Mouse (Mus musculus) spleen, adult 2 months (tissue): ENCODE measurements around the gene C1ql1. TPM values are rescaled to one million over a fixed set of nuclear protein-coding genes. Genes with fewer than 3 reads are reported as not detected.

ENCODE experiments used
- DNase-seq, 2 experiments: peaks; one replicate each; pipeline versions ENCODE4 v3.0.0 to v3.0.0-alpha.2; 2012 to 2021; ENCODE audit warnings: low spot score in 2 of 2, low read depth in 1 of 2
- H3K27ac ChIP-seq: fragments of 200-500 bp; 2 replicates; pipeline ENCODE4 v1.5.1; 2012; ENCODE audit warnings: low read length, inconsistent platforms; ENCODE audit not compliant: insufficient read depth
- H3K27me3 ChIP-seq: fragments of 200-500 bp; 2 replicates; pipeline ENCODE4 v1.6.1; 2012; ENCODE audit warnings: mild to moderate bottlenecking, moderate library complexity, low read length, inconsistent platforms; ENCODE audit not compliant: control insufficient read depth, insufficient read depth
- H3K36me3 ChIP-seq: fragments of 200-500 bp; 2 replicates; pipeline ENCODE4 v1.6.1; 2012; ENCODE audit warnings: mild to moderate bottlenecking, low read length, inconsistent platforms; ENCODE audit not compliant: control insufficient read depth, insufficient read depth
- H3K4me1 ChIP-seq: fragments of 200-500 bp; 2 replicates; pipeline ENCODE4 v1.6.1; 2011; ENCODE audit warnings: inconsistent platforms; ENCODE audit not compliant: control insufficient read depth, insufficient read depth, insufficient read length
- H3K4me3 ChIP-seq: fragments of 200-500 bp; 2 replicates; pipeline ENCODE4 v1.5.1; 2011; ENCODE audit warnings: mild to moderate bottlenecking, inconsistent platforms; ENCODE audit not compliant: insufficient read depth, insufficient read length; ENCODE audit errors: extremely low read depth
- CTCF ChIP-seq: fragments of 200-500 bp; IDR thresholded peaks from 2 replicates; pipeline ENCODE4 v1.5.1; 2011; ENCODE audit warnings: mild to moderate bottlenecking, inconsistent platforms; ENCODE audit not compliant: insufficient read depth, insufficient read length, insufficient replicate concordance; ENCODE audit errors: extremely low read depth
- POLR2A ChIP-seq: fragments of 200-500 bp; IDR thresholded peaks from 2 replicates; pipeline ENCODE4 v1.6.1; 2011; ENCODE audit warnings: low read depth, low read length, inconsistent platforms
- WGBS: fragments of 180-500 bp; shearing (Covaris S2); methylation state at CpG from one replicate; pipeline ENCODE4 v1.1.7; 2018; 5-methylcytosine and 5-hydroxymethylcytosine counted together
- polyA plus RNA-seq: library from polyadenylated mRNA; depleted of rRNA; stranded (reverse); fragments of >200 nt; gene quantifications from 2 replicates; pipeline ENCODE4 v1.2.3, GENCODE M21; 2012

Gene C1ql1
- polyA plus RNA-seq, 1 experiment = not detected

DNA sequence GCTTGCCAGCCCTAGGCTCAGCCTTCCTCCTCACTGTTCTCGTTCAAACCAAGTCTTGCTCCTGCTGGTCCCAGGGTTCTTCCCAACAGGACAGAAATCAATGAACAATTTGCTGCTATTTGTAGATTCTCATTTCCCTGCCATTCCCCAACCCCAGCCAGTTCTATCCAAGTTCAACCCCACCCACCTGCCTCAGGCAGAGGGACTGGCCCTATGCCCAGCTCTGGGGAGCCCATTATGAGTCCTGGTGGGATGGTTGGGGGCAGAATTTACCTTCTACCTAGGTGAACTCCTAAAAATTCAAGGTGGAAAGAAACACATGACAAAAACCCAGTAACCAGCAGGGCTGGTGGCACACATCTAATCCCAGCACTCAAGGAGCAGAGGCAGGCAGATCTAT, 25.8 kb upstream of the C1ql1 start:
- peaks cover 2% of the 10 kb centered on the region; the same call in 1 of the 2 replicates for H3K27me3 ChIP-seq
- no peaks in the 10 kb centered on the region for H3K36me3 ChIP-seq
- no peaks in the 10 kb centered on the region for H3K4me1 ChIP-seq
- no peak for DNase-seq
- no peak overlapping the region for H3K27ac ChIP-seq
- no peak overlapping the region for H3K4me3 ChIP-seq
- no peak for TF ChIP-seq POLR2A
- TF ChIP-seq CTCF = no peak
- 47% methylated on average over 1 of the region's 1 CpGs for whole genome bisulfite sequencing

DNA sequence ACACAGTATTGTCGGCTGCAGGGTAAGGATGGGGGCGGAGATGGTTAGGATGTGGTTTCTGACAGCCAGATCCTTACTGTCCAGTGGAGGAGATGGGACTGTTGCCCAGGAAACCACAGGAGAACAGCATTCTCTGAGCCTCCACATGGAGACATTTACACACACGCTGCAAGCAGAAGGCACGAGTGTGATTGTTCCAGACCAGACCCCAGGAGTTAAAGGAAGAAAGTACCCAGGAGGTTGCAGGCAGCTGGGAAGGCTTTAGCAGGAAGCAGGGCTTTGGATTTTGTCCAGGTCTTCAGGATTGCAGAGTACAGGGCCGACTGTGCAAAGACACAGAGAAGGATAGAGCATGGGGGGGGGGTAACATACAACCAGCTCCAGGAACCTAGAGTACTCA, 25.1 kb upstream of the C1ql1 start:
- DNase-seq = no peak
- 33% methylated on average over 5 of the region's 5 CpGs for WGBS
- H3K4me3 ChIP-seq = no peak overlapping the region
- TF ChIP-seq CTCF = no peak
- no peak for TF ChIP-seq POLR2A
- no peaks in the 10 kb centered on the region for H3K4me1 ChIP-seq
- no peaks in the 10 kb centered on the region for H3K36me3 ChIP-seq
- H3K27me3 ChIP-seq = peaks cover 2% of the 10 kb centered on the region; the same call in 1 of the 2 replicates
- no peak overlapping the region for H3K27ac ChIP-seq

DNA sequence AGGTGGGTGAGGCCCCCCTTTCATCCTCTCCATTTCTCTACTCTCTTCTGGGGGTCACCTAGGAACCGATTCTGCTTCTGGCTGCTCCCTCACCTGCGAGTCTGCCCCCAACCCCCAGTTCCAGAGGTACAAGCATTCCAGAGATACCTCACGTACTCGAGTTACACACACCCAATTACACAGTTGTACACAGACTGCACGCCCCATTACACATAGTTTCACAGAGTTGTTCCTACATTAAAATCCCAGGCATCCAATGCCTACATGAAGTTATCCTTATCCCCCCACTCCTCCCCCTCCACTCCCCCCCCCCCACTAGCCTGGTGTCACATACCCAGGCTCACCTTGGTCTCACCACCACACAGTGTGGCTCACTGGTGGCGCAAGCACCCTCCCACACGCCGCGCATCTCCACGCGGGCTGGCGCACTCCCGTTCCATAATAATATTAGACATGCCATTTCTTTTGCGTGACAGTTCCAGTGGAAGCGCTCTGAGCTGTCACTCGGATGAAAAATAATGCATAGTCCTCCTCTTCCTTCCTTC, 18.1 kb upstream of the C1ql1 start:
- TF ChIP-seq POLR2A (no peak), CTCF (no peak)
- no peak for DNase-seq
- WGBS = 73% methylated on average over 16 of the region's 16 CpGs

DNA sequence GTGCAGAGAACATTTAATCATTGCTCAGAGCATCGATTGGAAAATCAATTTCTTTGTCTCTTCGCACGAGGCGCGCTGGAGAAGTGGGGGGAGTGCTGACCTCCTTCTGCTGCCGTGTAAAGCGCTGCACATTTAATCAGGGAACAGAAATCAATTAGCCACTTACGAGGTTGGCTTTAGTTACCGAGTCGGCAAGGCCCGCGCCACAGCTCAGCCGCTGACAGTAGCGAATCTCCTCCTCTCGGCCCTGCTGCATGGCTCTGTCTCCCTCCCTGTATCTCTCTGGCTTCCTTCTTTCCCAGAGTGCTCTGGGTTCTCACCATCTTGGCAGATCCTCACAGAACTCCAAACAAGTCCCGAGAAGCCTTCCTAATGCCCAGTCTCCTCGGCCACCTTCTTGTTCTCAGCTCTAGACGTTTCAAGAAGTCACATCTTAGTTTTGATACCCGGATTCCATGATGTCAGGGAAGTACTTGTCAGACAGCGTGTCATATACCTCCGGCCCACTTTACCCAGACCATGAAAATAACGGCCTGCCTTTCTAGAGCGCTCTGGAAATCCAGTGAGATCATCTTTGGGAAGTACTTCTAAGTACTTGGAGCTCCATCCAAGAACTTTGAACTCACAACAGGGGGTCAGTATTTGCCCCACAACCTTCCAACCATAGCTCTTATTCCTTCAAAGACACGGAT, 17.5 kb upstream of the C1ql1 start:
- Histone ChIP-seq H3K36me3 (no peaks in the 10 kb centered on the region), H3K4me3 (no peak overlapping the region), H3K27ac (no peak overlapping the region), H3K4me1 (no peaks in the 10 kb centered on the region), H3K27me3 (peaks cover 3% of the 10 kb centered on the region; the same call in 1 of the 2 replicates)
- DNase-seq = no peak
- no peak for TF ChIP-seq CTCF
- no peak for TF ChIP-seq POLR2A
- WGBS = 36% methylated on average over 24 of the region's 24 CpGs

More for the DNA sequence above, 18.1 kb upstream of the C1ql1 start:
- H3K4me1 ChIP-seq = no peaks in the 10 kb centered on the region
- H3K36me3 ChIP-seq = no peaks in the 10 kb centered on the region
- H3K27ac ChIP-seq = no peak overlapping the region
- H3K27me3 ChIP-seq = peaks cover 3% of the 10 kb centered on the region; the same call in 1 of the 2 replicates
- H3K4me3 ChIP-seq = no peak overlapping the region

DNA sequence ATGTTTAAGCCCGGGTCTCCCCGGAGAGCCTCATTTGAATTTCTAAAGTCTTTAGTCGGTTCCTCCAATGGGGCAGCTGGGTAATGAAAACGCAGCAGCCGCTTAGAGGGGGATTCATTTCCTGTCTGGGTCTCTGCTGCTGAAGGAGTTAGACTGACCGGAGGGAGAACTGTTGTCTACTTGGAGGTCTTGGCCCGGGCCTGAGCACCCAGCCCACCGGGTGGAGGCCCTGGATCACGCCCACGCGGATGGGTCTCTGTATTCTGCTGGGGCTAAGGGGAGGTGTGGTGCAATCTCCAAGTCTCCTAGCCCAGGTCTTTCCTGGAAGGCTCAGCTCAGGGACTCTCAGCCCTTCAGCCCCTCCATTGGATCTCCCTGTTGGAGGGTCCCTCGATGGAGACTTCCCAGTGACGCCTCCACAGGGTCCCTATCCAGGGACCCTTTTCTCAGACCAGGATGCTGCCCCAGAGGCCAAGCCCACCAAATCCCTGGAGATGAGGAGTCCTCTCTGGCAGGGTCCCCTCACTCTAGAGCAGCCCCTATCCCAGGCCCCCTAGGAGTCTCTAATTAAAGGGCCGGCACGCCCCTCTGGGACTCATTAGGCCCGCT, 16.9 kb upstream of the C1ql1 start:
- Histone ChIP-seq H3K4me3 (no peak overlapping the region), H3K27me3 (peaks cover 3% of the 10 kb centered on the region; the same call in 1 of the 2 replicates), H3K27ac (no peak overlapping the region), H3K4me1 (no peaks in the 10 kb centered on the region), H3K36me3 (no peaks in the 10 kb centered on the region)
- DNase-seq = no peak
- TF ChIP-seq CTCF (no peak), POLR2A (no peak)
- WGBS = 24% methylated on average over 16 of the region's 16 CpGs

DNA sequence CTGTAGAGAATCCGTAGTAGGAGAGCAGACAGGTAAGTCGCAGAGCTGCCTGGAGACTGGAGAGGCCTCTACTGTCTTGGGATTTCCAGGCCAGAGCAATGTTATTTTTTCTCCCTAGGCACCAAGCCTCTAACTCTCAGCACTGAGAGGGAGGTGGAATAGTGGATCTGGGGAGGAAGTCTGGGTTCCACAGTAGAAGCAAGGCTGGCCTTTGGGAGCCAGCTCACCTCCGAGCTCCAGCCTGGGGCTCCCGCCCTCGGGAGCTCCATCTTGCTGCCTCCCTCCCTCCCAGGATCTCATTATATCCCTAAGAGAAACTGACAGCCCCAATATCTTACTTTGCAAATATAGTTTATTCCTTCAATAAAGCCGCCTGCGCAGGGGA, 16.4 kb upstream of the C1ql1 start:
- Histone ChIP-seq H3K36me3 (no peaks in the 10 kb centered on the region), H3K27me3 (peaks cover 3% of the 10 kb centered on the region; the same call in 1 of the 2 replicates), H3K4me1 (no peaks in the 10 kb centered on the region), H3K4me3 (no peak overlapping the region), H3K27ac (no peak overlapping the region)
- no peak for TF ChIP-seq CTCF
- no peak for TF ChIP-seq POLR2A
- no peak for DNase-seq
- 61% methylated on average over 7 of the region's 7 CpGs for WGBS

DNA sequence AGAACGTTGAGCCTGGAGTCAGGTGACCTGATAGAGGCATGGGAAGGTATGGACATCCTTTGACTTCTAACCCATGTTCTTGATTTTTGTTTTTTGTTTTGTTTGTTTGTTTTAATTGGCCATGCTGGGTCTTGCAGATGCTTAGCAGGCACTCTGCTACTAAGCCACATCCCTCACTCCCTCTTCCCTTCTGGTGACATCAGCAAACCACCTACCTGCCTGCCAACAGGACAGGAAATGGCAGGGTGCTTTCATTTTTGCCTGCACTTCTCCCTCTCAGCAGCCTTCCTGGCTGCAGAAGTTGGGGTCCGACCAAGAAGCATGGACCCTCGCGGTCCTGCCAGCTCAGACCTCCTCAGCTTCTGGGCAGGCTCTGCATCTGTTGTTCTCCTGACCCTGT, 14.6 kb upstream of the C1ql1 start:
- no peak for TF ChIP-seq POLR2A
- no peak for TF ChIP-seq CTCF
- Histone ChIP-seq H3K27me3 (peaks cover 6% of the 10 kb centered on the region), H3K4me3 (no peak overlapping the region), H3K27ac (no peak overlapping the region), H3K36me3 (no peaks in the 10 kb centered on the region), H3K4me1 (no peaks in the 10 kb centered on the region)
- WGBS = 63% methylated on average over 4 of the region's 4 CpGs
- no peak for DNase-seq
